Mouse (Mus musculus) olfactory bulb, adult 2 months (tissue): Measurements from ENCODE around the gene Tspan5.

Experiments
- CTCF ChIP-seq: fragments of 200-500 bp; IDR thresholded peaks from 2 replicates; pipeline ENCODE4 v1.5.1; 2012; ENCODE audit warnings: low read depth, mild to moderate bottlenecking, low read length, moderate library complexity; ENCODE audit not compliant: insufficient read depth
- POLR2A ChIP-seq: fragments of 200-500 bp; IDR thresholded peaks from 2 replicates; pipeline ENCODE4 v1.6.1; 2012; ENCODE audit warnings: mild to moderate bottlenecking, low read depth, low read length, moderate library complexity; ENCODE audit not compliant: insufficient read depth

DNA sequence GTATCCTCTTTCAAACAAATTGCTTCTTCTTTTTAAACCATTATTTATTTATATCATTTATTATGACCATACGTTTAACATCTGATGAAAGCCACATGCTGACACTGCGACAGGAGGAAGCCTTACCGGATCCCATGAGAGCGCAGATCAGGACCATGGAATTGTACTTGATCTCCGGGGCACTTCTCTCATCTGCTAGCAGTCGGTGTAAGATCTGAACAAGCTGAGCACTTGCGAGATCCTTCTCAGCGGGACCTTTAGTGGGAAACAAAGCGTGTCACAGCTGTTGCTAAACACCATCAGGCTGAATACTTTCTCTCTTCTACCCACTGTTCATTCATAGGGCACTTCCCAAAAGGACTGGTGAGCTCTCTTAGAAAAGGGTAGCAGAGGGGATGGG, 199.6 kb downstream of the Tspan5 start:
- no peak for TF ChIP-seq CTCF
- TF ChIP-seq POLR2A, result no peak
